Mouse (Mus musculus) kidney, adult 18-20 months (tissue): ENCODE measurements around the gene Mpp3.
"Not testable (repeated sequence)": the region's sequence is repeated elsewhere in the genome, so short reads cannot be mapped to it uniquely, and the experiment has no call there.

Experiments used
- DNase-seq: peaks from one replicate; pipeline ENCODE4 v3.0.0; 2021

Gene Mpp3

DNA sequence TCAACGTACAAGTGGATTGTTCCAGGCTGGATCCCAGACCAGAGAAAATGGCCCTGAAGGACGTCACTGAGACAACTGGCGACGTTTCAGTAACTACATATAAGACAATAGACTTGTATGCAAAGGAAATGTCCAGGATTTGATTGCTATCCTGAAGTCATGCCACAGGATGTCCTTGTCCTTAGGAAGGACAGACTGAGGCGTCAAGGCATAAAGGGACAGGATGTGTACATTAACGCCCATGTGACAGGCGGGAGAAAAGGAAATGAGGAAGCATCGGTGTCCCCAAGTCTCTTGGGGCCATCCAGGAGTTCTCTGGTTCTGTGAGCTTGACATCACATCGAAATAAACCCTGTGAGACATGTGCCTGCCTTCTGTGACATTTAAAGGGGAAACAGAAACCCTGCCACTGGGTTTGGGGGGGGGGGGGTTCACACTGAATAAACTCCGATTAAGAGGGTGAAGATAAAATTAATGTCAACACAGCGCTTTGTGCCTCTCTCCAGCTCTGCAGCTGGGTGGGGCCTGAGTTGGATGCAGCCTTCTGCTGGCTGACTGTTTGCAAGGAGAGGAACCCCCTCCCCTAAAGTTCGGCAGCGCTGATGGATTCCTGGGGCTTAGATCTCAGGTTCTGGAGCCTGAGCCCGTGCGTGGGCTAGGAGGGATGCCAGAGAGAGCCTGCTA is 19.2 kb downstream of the Mpp3 start:
- no peak for DNase-seq

DNA sequence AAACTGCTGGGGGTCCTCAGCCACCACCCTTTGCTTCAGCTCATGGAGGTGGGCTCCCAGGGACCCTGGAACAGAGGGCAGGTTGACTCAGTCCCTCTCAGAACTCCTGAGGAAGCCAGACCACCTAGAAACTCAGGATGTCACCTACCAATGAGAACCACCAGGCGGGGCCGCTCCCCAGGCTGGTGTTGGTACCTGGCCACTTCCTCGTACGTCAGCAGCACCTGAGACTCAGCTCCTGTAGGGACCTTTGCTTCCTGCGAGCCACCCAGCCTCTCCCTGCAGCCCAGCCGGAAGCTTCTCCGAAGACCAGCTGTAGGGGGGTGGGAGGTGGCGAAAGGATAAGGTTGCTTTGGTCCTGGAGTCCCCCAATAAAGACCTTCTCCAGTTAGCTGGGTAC is 19.9 kb downstream of the Mpp3 start:
- DNase-seq, result no peak

DNA sequence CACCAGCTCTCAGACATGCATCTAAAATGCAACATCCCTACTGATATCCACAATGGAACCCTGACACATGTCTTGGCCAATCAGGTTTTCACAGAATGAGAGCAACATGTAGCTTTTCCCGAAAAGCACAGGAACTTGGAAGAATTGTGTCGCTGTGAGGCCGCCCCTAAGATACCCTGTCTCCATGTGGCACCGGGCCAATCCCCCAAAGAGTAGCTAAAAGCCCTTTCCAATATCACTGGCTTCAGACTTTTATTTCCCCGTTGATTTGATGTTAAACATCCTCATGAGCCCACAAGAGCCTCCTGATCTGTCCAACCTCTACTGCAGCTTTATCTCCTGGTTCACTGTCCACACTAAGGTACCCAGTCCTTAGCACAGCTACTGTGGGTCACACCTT is 21.6 kb downstream of the Mpp3 start:
- no peak for DNase-seq

DNA sequence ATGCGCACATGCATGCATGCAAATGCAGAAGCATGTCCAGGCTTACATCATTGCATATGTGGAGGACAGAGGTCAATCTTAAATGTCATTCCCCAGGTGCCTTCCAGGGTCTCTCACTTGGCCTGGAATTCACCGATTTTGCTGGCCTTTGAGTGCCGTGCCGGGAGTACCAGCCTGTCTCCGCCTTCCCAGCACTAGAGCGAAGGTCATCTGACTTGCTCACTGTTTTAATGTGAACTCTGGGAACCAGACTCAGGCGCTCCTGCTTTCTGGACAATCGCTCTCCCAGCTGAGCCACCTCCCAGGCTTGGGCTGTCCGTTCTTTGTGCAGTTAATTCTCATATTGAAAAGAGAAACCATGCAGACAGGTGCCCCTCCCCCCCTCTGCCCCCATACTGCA is 22.0 kb downstream of the Mpp3 start:
- DNase-seq, result no peak

DNA sequence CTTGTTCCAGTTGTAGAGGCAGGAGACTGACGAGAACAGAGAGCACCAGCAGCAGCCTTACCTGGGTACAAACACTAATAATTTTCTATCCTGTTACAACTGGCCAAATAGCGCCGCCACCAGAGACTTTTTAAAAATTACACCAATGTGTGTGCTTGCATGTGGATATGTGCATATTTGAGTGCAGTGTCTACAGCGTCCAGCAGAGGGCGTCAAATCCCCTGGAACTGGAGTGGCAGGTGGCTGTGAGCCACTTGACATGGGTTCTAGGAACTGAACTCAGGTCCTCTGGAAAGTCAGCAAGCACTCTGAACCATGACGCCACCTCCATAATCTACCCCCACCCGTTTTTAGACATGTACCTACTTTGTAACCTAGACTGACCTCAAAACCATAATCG is 24.0 kb downstream of the Mpp3 start:
- DNase-seq, result no peak

DNA sequence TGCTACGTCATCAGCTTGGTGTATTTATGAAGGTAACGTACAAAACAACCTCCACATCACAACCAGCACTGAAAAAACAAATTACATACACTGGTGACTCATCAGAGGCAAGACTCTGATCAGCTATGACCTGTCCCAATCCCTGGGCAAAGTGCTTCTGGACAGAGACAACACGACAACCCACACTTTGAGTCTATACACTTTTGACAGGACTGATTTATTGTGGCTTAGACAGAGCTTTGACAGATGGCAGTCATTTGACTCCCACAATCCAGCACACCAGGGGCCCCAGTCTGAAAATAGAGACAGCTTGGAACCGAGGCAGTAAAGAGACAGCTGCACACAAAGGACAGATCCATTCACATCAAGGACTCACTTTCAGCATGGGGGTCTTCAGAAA is 28.8 kb downstream of the Mpp3 start:
- no peak for DNase-seq

DNA sequence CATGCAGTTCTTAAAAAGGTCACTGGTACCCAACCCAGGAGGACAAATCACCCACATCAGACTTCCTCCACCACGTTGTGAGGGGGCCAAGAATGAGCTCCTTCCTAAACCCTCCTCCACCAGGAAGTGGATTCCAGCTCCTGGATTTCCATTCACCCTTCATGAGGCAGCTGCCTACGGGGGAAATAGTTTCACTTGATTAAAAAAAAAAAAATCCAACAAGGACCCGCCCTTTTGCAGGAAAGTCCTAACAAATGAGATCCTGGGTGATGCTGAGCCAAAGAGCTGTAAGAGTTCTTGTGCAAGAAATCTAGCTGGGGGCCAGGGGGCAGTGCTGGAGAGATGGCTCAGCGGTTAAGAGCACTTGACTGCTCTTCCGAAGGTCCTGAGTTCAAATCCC is 30.0 kb downstream of the Mpp3 start:
- no peak for DNase-seq

DNA sequence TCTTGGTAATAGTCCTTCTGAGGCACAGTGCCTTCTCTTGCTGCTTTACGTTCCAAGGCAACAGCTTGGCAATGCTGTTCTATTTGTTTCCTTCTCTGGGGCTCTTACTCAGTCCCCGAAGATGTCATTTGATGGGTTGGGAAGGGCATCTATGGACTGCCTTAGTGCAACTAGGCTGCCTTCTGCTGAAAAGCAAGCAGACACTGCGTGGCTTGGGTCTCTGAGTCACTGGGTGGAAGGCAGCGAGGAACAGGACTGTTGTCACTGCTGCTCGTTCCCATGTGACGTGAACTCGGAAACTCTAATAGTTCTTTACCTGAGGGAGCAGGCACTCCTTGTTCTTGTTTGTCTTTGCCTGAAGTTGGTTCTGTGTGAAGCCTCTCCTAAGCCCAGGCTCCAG is 32.3 kb downstream of the Mpp3 start:
- DNase-seq, result no peak

DNA sequence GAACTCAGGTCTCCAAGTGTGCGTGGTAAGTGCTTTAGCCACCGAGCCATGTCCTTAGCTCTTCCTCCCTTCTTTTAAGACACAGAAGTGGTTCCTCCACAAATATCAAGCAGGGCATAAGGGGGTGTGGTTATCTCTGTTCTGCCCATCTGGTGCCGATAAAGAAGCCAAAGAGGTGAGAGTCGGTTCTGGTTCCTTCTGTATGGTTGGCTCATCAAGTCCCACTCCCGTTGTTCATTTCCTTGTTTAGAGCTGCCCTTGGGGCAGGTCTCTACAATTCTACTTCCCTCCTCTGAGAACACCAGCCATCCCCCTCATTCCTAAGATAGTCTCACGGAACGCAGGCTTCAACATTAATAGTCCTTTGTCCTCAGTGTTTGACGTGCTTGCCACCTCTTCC is 34.2 kb downstream of the Mpp3 start:
- DNase-seq, result no peak

DNA sequence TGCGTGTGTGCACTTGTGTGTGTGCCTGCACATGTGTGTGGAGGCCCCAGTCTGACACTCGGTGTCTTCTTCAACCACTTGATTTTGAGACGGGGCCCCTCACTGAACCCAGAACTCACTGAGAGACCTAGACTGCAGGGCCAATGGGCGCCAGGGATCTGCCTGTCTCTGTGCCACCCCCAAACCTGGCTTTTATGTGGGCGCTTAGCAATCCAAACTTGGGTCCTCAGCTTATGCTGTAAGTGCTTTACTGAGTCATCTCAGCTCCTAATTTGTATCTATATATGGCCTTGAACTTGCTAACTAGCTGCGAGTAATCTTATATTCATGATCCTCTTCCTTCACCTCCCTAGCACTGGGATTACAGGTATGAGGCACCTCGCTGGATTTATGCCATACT is 35.9 kb downstream of the Mpp3 start:
- no peak for DNase-seq

DNA sequence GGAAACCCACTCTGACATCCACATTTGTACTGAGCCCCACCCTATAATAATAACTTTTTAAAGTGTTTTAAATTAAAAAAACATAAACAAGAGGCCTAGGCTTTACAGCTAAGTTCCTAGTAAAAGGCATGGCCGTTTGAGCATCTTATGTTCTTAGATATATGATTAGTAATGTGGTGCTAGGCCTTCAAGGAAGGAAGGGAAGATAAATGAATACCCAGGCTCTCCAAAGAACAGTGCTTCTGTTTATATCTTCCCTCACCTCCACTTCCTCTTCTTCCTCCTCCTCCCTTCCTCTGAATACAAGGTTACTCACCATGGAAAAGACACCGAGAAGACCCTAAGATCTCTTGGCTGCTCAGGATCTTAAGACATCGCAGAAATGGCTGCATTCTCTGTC is 36.4 kb downstream of the Mpp3 start:
- no peak for DNase-seq

DNA sequence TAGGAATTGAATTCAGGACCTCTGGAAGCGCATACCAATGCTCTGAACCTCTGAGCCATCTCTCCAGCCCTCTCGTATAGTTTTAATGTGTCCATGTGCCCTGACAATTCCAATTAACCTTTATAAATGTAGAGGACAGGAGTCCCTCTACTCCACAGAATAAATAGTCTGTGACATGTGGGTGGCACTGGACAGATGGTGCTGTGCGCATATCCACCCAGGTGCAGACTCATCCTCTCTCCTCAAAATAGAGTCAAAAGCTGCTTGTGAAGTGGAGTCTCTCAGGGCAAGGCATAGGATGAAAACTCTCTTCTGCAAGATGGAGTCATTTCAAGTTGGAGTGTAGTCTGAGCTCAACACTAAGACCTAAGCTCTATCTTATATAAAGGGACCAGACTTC is 38.0 kb downstream of the Mpp3 start:
- no peak for DNase-seq

DNA sequence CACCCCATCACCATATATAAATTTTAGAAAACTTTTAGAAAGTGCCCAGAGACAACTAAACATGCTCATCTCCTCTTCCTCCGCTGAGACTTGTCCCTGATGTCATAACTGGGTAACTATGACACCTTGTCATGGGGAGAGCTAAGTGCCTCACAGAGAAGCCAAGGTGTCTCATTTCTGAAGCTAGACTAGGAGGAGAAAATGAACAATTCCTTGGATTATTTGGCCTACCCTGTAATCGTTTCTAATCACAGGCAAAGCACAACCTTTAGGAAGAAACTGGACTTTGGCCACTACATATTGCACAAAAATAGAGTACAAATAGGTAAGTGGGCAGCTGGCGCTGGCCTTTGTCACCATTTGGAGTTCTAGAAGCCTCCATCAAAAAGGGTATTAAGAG is 41.3 kb downstream of the Mpp3 start, which contains the start of gene Dusp3:
TSS of gene Dusp3 (minus strand) at position 101 of the 400 bp plus-strand sequence.
- DNase-seq, result no peak

DNA sequence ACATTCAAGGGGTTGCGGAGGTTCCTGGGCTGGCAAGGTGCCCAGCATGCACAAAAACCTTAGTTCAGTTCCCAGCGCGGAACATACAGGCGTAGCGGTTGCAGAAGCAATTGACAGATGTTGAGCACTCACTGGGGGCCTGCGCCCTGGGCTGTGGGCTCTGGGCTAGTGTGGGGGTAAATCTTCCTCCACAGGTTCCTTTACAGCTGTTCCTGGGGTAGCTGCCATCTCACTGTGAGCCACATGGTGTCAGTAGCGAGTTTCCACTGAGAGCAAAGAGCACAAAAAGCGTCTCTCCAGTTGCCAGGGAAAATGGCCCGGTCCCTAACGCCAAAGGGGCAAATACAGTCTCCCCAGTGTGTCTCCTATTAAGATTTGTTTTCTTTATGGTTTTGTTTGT is 42.3 kb downstream of the Mpp3 start:
- DNase-seq, result peak; percentile 90

DNA sequence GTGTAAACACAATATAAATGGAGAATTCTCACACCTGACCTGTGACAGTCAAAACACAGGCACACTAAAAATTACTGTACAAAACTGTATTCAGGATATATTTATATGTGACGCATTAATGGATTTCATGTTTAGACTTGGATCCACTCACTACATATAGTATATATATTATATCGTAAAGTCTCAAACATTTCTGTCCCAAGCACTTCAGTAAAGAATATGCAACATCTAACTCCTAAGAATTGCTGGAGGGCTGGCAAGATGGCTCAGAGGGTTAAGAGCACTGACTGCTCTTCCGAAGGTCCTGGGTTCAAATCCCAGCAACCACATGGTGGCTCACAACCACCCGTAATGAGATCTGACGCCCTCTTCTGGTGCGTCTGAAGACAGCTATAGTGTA is 42.8 kb downstream of the Mpp3 start:
- not testable (repeated sequence) for DNase-seq

DNA sequence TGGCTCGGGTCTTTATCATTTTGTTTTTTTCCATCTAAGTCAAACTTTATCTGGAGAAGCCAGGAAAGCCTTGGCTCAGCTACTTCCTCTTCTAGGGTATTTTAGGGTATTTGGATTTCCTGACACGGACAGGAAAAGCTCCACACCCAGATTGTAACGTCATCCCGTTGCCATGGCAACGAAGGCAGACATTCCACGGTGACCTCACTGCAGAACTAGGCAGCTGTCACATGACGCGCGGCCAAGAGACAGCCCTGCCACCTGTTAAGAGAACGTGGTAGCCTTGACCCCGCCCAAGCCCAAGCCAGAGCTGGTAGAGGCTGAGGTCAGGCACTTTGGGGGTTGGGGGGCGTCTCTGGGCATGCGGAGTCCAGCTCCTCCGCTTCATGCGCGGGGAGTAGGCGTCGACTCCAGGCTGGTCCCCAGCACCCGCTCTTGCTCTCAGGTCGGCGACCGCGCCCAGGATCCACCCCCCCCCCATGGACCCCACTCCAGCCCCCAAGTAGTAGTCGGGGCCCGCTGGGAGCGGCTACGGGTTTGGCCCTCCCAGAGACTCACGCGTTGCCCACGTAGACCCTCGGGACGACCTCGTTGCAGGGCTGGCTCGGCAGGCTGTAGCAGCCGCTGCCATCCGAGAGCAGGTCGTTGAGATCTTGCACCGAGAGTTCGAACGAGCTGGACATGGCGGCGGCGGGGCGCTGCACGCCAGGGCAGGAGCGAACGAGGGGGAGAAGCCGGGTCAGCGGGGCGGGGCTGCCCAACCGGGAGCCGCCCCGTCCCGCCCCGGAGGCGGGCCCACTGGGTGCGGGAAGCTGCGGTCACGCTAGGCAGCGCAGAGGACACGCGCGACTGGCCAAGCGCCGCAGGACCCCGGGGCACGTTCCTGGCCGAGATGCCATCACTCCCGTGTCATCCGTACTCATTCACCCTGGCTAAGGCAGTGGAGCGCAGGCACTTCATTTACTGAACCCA is 43.9 kb downstream of the Mpp3 start, which contains the start of gene Cfap97d1:
TSS of gene Cfap97d1 (plus strand) at position 226 of the 972 bp plus-strand sequence.
- DNase-seq, result peak; percentile 95

DNA sequence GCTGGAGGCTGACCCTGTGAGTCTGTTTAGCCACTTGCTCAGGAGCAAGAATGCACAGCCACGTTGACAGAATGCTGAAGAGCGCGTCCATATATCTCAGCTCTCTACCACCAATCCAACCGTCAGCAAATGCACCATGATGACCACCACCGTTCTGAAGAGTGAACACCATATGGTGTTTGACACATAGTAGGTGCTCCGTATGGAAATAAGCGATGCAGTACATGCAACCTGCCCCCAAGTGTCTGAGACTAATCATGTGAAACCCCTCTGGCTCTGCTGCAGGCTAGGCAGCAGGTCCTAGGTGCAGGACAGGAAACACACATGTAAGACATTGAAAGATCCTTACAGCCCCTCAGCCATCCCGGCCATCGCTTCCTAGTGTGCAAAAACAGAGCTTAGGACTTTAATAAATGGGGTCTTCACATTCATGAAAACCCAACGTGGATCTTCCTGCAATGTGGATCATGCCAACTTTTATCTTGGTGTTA is 44.8 kb downstream of the Mpp3 start:
- no peak for DNase-seq

DNA sequence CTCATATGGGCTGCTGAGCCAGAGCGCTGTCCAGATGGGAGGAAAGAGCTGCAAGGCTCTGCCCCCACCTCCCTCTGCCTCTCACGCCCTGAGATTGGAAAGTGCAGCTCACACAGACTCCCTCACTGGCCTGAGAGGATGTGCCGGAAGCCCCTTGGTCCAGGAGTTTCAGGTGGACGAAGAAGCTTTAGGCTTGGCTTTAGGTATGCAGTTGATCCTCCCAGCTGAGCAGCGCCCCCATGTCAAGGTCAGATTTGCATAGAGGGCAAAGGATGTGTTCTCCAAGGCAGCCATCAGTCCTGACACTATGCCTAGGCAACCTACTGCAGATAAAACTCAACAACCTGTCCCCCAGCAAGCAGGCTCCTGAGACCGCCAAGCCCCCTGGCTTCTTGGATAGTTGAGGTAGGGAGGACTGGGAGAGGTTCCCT is 45.3 kb downstream of the Mpp3 start:
- DNase-seq, result no peak

DNA sequence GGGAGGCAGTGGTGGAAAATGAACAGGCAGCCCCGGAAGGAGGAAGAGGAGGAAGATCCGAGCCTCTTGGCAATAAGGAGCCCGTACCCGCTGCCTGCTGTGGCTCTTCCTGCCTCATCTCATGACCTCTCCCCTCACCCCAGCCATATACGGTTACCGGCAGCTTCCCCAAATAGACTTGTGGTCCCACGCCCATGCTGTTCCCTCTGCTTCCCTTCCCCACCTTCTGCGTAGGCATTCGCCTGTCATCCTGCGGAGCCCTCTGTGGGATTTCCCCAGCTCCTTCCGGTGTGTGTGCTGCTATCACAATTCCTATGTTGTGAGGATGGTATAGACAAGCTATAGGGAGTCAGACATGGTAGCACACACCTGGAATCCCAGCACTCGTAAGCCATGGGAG is 46.4 kb downstream of the Mpp3 start:
- no peak for DNase-seq

DNA sequence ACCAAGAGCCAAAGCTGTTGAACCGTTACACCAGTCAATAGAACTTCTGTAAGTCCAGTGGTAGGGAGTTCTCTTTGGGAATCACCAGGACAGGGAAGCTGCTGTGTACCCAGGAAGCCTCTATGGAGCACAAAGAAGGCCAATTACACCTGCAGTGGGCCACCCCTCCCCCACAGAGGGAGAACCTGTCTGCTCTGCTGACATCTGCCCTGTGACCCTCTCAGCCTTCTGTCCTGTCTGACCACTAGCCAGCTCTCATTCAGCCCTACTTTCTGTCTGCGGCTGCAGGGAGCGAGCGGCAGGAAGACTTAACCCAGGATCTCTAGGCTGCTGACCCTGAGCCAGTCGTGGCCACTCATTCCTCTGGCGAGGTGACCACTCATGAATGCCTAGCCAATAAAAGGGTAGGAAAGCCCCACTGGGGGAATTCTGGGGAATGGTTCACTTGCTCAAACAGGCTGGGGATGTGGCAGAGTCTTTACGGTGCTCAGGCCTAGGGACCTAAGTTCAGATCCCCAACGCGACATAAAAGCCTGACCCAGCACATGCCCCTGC is 47.6 kb downstream of the Mpp3 start:
- no peak for DNase-seq

DNA sequence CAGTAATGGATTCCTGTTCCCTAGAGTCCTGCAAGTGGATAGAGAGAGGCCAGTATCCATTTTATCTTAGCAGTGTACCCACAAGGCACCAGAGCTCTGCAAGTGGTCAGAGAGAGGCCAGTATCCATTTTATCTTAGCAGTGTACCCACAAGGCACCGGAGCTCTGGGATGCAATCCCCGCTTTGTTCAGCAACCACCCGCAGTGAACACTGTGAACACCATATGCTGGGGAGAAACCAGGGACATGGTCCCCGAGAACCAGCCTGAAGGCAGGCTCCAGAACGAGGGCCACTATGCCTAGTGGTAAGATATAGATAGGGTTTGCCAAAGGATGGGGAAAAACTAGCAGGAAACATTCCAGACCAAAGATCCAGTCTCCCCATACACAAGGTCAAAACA is 49.1 kb downstream of the Mpp3 start:
- no peak for DNase-seq

DNA sequence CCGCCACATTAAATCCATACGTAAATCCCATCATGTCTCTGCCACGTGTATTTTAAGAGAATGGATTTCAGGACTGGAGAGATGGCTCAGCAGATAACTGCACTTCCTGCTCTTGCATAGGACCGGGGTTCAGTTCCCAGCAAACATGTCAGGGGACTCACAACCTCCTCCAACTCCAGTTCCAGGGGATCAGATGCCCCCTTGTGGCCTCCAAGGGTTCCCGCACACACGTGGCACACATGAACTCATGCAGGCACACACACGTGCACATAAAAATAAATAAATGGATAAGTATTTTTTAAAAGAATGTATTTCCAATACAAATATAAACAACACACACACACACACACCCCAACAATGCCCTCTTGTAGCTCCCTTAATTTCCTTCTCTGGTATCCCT is 51.3 kb downstream of the Mpp3 start:
- no peak for DNase-seq

DNA sequence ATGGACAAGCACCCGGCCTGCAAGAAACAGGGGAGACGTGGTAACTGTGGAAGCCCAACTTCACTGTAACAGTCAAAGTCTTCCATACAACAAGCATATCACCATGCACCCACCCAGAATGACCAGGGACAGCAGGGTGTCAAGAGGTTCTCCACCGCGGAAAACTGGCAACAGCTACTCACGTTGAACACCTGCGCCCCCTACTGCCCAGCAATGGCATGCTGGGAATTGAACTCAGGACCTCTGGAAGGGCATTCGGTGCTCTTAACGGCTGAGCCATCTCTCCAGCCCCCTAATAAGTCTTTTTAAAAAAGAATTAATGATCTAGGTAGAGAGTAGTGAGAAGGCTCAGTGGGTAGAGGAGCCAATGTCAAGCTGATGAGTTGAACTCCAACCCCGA is 53.3 kb downstream of the Mpp3 start:
- DNase-seq, result no peak

DNA sequence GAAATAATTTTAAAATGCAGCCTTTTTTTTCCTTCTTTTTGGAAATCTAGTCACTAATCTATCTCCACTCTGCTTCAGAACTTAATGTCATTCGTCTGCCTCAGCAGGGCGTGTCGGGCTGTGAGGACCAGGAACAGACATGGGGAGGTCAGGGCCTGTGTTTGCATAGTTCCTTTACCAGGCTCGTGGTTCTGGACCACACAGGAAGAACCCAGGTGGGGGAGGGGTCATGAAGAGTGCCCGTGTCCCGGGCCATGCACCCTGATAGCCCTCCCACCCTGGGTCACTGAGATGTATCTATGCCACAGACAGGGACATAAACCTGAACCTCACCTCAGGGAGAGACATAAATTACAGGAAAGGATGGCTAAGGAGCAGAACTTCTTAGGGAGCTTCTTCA is 54.1 kb downstream of the Mpp3 start:
- no peak for DNase-seq
